Mouse (Mus musculus): ENCODE measurements around the gene Odam.

- TF ChIP-seq POU5F1 (IDR thresholded peaks at IDR 0.05; ENCODE audit: borderline replicate concordance, low read length): no peak
- TF ChIP-seq CTCF (conservative IDR thresholded peaks at IDR 0.05; ENCODE audit: low read length): no peak
Measured at GRCm38 (mm10) chr5:87855136-87855716, 29.6 kb upstream of the Odam start.

All from E14TG2a.4 (cell line).